ENCODE assay signal across 23 mouse cellular contexts in genomic region chr4:82863316-82863715, GRCm38 (mm10). TPM values are rescaled to one million over a fixed set of nuclear protein-coding genes. Genes with fewer than 3 reads are reported as not detected.
DNase-seq lines count a peak whose midpoint lies in the region; ATAC-seq lines count a peak whose summit lies in the region.
"Had no signal": no experiment of that assay in that cellular context is flagged by ENCODE, and none has a peak within 500 bp of the region (broad histone marks: within the 10 kb centered on the region; RNA-seq: fewer than 3 reads in every experiment).

No protein-coding gene starts in this region.

- H3K9me3 ChIP-seq in neural tube, embryonic 13.5 days, result no peaks in the 10 kb centered on the region
- no peaks in the 10 kb centered on the region for H3K9me3 ChIP-seq in neural tube, embryonic 15.5 days (replicated peaks)
- H3K9me3 ChIP-seq: embryonic facial prominence, embryonic 15.5 days; heart, embryonic 10.5 days; hindbrain, embryonic 15.5 days; limb, embryonic 15.5 days had no signal

- H3K4me1 ChIP-seq in neural tube, embryonic 13.5 days (replicated peaks), result peaks cover 20% of the 10 kb centered on the region
- H3K4me1 ChIP-seq in neural tube, embryonic 15.5 days, result peaks cover 11% of the 10 kb centered on the region; the same call in 1 of the 2 replicates

- peak; percentile 61 to 68 for DNase-seq in cerebellum, postnatal 14 days
- DNase-seq in cerebellum, adult 9-10 months, result no peak
- peak; percentile 12 for DNase-seq in kidney, postnatal 10 days
- DNase-seq in kidney, adult 8-10 months, result no peak
- DNase-seq in heart, postnatal 10 days, result no peak
- DNase-seq: embryo, embryonic 11 days; heart, postnatal 14 days; kidney, adult 18-20 months; lung, postnatal 10 days; thymus, adult 18-20 months had no signal

- H3K4me2 ChIP-seq in neural tube, embryonic 13.5 days, result no peak overlapping the region
- no peak overlapping the region for H3K4me2 ChIP-seq in neural tube, embryonic 15.5 days
- H3K4me2 ChIP-seq: embryonic facial prominence, embryonic 15.5 days; hindbrain, embryonic 15.5 days; limb, embryonic 15.5 days had no signal

- no peaks in the 10 kb centered on the region for H3K36me3 ChIP-seq in neural tube, embryonic 13.5 days
- H3K36me3 ChIP-seq in neural tube, embryonic 15.5 days, result no peaks in the 10 kb centered on the region
- H3K36me3 ChIP-seq: embryonic facial prominence, embryonic 15.5 days; heart, embryonic 10.5 days; hindbrain, embryonic 15.5 days; limb, embryonic 15.5 days had no signal

- 74% methylated on average over 8 of the region's 8 CpGs for WGBS in neural tube, embryonic 13.5 days
- WGBS in neural tube, embryonic 15.5 days, result 61% methylated on average over 8 of the region's 8 CpGs

- H3K4me3 ChIP-seq in neural tube, embryonic 13.5 days, result no peak overlapping the region
- no peak overlapping the region for H3K4me3 ChIP-seq in neural tube, embryonic 15.5 days (replicated peaks)
- H3K4me3 ChIP-seq: embryonic facial prominence, embryonic 15.5 days; heart, embryonic 10.5 days; hindbrain, embryonic 15.5 days; layer of hippocampus, adult 2 months; limb, embryonic 15.5 days had no signal

- no peak; the same call in 1 of the 2 replicates for ATAC-seq in neural tube, embryonic 13.5 days (ENCODE audit: low read depth)
- ATAC-seq in neural tube, embryonic 15.5 days (ENCODE audit: low FRiP score), result no peak

- H3K27me3 ChIP-seq in neural tube, embryonic 13.5 days, result no peaks in the 10 kb centered on the region
- H3K27me3 ChIP-seq in neural tube, embryonic 15.5 days (replicated peaks), result no peaks in the 10 kb centered on the region
- H3K27me3 ChIP-seq: embryonic facial prominence, embryonic 15.5 days; hindbrain, embryonic 15.5 days; limb, embryonic 15.5 days had no signal

- no peak overlapping the region for H3K9ac ChIP-seq in neural tube, embryonic 13.5 days
- H3K9ac ChIP-seq in neural tube, embryonic 15.5 days (replicated peaks), result no peak overlapping the region
- H3K9ac ChIP-seq: embryonic facial prominence, embryonic 15.5 days; hindbrain, embryonic 15.5 days; limb, embryonic 15.5 days had no signal

- H3K27ac ChIP-seq in neural tube, embryonic 13.5 days (replicated peaks), result peak overlapping the region; percentile 42; the same call in 1 of the 2 replicates
- no peak overlapping the region for H3K27ac ChIP-seq in neural tube, embryonic 15.5 days (replicated peaks)
- H3K27ac ChIP-seq: embryonic facial prominence, embryonic 15.5 days; heart, embryonic 10.5 days; hindbrain, embryonic 15.5 days; layer of hippocampus, adult 2 months; limb, embryonic 15.5 days had no signal

- intact Hi-C loops in heart, postnatal 10 days (cut with DNase I), result no loop called here

RNA-seq across cellular contexts. Expression of gene Zdhhc21, which starts 3.6 kb away (rescaled TPM):
- 14.8 and 15.7 TPM in 2 replicates for polyA plus RNA-seq in neural tube, embryonic 13.5 days (2015; fragmentation: Nextera tagmentation; extraction: Ambion mirVana)
- 16.8 and 17.3 TPM in 2 replicates for polyA plus RNA-seq in neural tube, embryonic 15.5 days (2015; fragmentation: Nextera tagmentation; extraction: Ambion mirVana)
- 10 to 100 TPM; 15.1 to 19.2 TPM for total RNA-seq in heart, postnatal 10 days (2021)

RNA-seq across cellular contexts. Expression of gene Cer1, which starts 21.6 kb away (rescaled TPM):
- 0.28 and 0.54 TPM in 2 replicates for polyA plus RNA-seq in neural tube, embryonic 13.5 days (2015; fragmentation: Nextera tagmentation; extraction: Ambion mirVana)
- polyA plus RNA-seq in neural tube, embryonic 15.5 days (2015; fragmentation: Nextera tagmentation; extraction: Ambion mirVana), result 0.09 TPM in 1 of 2 replicates, not detected in the other
- not detected for total RNA-seq in heart, postnatal 10 days (2021)
- total RNA-seq: heart, postnatal 14 days; layer of hippocampus, adult 2 months; megakaryocyte, adult 5-6 weeks; neutrophil, adult 5-6 weeks had no signal
- polyA plus RNA-seq: forebrain, embryonic 11.5 days; heart, embryonic 10.5 days; hindbrain, embryonic 15.5 days; liver, embryonic 16.5 days; stomach, embryonic 14.5 days; urinary bladder, adult 2 months had no signal

Comparison
In these comparisons a context has a peak if more than half of its experiments do, and no peak if none do; other contexts are left out.
1. DNase-seq: peak in cerebellum, postnatal 14 days (2 of 2) and kidney, postnatal 10 days (single experiment); none in cerebellum, adult 9-10 months (single experiment), kidney, adult 8-10 months (0 of 2) and heart, postnatal 10 days (0 of 2).